Mouse (Mus musculus) limb, embryonic 12.5 days (tissue): ENCODE data around the gene Stk38l. TPM values are rescaled to one million over a fixed set of nuclear protein-coding genes. Genes with fewer than 3 reads are reported as not detected.
A peak's percentile ranks its signal among the peaks of the same experiment; 100 is the strongest.

Experiments
- ATAC-seq: fragments of 200-750 bp; cut with Nextera tagmentation; 2 replicates; pipeline ENCODE4 v1.8.0; 2017; ENCODE audit warnings: low read depth, moderate TSS enrichment; ENCODE audit not compliant: insufficient number of reproducible peaks, insufficient read depth, low FRiP score, low TSS enrichment
- H3K27ac ChIP-seq: fragments of 300-500 bp; sonication (generic); 2 replicates; pipeline ENCODE4 v1.5.1; 2016; ENCODE audit warnings: mild to moderate bottlenecking, moderate library complexity
- H3K27me3 ChIP-seq: fragments of 300-500 bp; sonication (generic); 2 replicates; pipeline ENCODE4 v1.6.1; 2016; ENCODE audit warnings: mild to moderate bottlenecking, moderate library complexity
- H3K36me3 ChIP-seq: fragments of 300-500 bp; sonication (generic); 2 replicates; pipeline ENCODE4 v1.6.1; 2016; ENCODE audit warnings: mild to moderate bottlenecking, moderate library complexity
- H3K4me1 ChIP-seq: fragments of 300-500 bp; sonication (generic); replicated peaks from 2 replicates; pipeline ENCODE4 v1.6.1; 2016
- H3K4me2 ChIP-seq: fragments of 300-500 bp; sonication (generic); 2 replicates; pipeline ENCODE4 v1.6.1; 2016; ENCODE audit warnings: mild to moderate bottlenecking, moderate library complexity
- H3K4me3 ChIP-seq: fragments of 300-500 bp; sonication (generic); replicated peaks from 2 replicates; pipeline ENCODE4 v1.5.1; 2016; ENCODE audit warnings: mild to moderate bottlenecking
- H3K9ac ChIP-seq: fragments of 300-500 bp; sonication (generic); replicated peaks from 2 replicates; pipeline ENCODE4 v1.6.1; 2016; ENCODE audit warnings: mild to moderate bottlenecking, moderate library complexity
- H3K9me3 ChIP-seq: fragments of 300-500 bp; sonication (generic); 2 replicates; pipeline ENCODE4 v1.6.1; 2016; ENCODE audit warnings: mild to moderate bottlenecking, moderate library complexity
- WGBS: fragments of 180-500 bp; shearing (Covaris S2); methylation state at CpG from one replicate; pipeline ENCODE4 v1.1.7; 2016; 5-methylcytosine and 5-hydroxymethylcytosine counted together
- polyA plus RNA-seq: library from polyadenylated mRNA; unstranded; fragments of >200 nt; fragmentation: Nextera tagmentation; extraction: Ambion mirVana; gene quantifications from 2 replicates; pipeline ENCODE4 v1.2.1, GENCODE M21; 2016

Stk38l gene
- 21.8 and 22.6 TPM in 2 replicates for polyA plus RNA-seq

DNA sequence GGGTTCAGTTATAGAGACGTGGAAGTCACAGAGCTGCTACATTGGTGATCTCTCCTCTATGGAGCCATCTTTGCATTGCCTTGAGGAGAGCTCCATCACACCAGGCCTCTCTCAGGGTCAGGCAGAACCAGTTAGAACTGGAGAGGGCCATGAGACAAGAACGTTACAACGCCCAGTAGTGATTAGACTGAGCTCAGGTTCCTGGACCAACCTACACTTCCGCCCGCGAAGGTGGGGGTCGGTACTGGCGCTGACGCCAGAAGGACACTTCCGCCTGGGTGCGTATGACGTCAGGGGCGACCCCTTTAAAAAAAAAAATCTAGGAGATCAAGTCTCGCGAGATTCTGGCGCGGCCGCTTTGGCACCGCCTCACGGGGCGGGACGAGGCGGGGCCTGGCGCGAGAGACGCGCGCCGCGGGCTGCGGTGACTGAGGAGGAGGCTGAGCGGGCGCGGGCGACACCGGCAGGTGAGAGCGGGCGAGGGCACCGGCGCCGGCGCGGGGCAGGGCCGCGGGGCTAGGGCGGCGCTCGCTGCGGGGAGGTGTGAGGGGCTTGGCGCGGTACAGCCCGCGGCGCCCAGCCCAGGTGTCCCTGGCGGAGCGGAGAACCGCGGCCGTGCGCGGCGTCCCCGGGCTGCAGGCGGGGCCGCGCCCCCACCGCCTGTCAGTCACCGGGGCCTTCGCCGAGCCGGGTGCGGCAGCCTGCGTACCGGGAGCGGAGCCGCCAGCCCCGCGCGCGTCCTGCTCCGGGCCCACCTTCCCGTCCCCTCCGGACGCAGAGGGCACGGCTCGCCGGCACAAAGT, at the start of gene Stk38l:
Gene Stk38l, plus strand, starts transcription at position 415 of the 803 bp plus-strand sequence.
- whole genome bisulfite sequencing: 2% methylated on average over 81 of the region's 87 CpGs
- no peaks in the 10 kb centered on the region for H3K9me3 ChIP-seq
- H3K4me1 ChIP-seq: peaks cover 16% of the 10 kb centered on the region; the same call in 1 of the 2 replicates
- H3K4me3 ChIP-seq: peak within 1 kb of the TSS; percentile 91
- H3K4me2 ChIP-seq: peak within 1 kb of the TSS; percentile 56
- peak; percentile 95 for ATAC-seq
- H3K36me3 ChIP-seq: no peaks in the 10 kb centered on the region
- H3K27ac ChIP-seq: peak within 1 kb of the TSS; percentile 80
- H3K27me3 ChIP-seq: no peaks in the 10 kb centered on the region
- H3K9ac ChIP-seq: peak within 1 kb of the TSS; percentile 84

DNA sequence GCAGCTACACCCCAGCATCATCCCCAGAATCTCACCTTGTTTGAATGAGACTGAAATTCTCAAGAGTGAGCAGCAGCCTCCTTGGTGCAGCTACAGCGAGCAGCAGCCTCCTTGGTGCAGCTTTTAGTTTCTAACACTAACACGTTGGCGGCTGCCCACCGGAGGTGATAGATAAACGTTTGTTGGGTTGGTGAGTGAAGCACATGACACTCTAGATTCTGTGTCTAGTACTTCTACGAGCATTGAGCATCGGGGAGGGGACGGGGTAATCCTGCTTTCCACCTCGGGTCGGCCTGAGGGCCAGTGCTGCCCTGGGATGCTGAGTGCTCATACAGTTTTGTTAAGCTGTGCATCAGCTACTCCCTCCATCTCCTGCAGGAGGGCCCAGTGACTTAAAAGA, 47.9 kb upstream of the Stk38l start:
- Histone ChIP-seq H3K9me3 (0 out of 2 replicates have a peak, but pooled peaks cover 10% of the 10 kb centered on the region), H3K4me3 (no peak overlapping the region), H3K36me3 (no peaks in the 10 kb centered on the region), H3K27me3 (no peaks in the 10 kb centered on the region), H3K27ac (no peak overlapping the region), H3K4me2 (no peak overlapping the region), H3K9ac (no peak overlapping the region), H3K4me1 (no peaks in the 10 kb centered on the region)
- 80% methylated on average over 10 of the region's 10 CpGs for WGBS
- no peak for ATAC-seq

DNA sequence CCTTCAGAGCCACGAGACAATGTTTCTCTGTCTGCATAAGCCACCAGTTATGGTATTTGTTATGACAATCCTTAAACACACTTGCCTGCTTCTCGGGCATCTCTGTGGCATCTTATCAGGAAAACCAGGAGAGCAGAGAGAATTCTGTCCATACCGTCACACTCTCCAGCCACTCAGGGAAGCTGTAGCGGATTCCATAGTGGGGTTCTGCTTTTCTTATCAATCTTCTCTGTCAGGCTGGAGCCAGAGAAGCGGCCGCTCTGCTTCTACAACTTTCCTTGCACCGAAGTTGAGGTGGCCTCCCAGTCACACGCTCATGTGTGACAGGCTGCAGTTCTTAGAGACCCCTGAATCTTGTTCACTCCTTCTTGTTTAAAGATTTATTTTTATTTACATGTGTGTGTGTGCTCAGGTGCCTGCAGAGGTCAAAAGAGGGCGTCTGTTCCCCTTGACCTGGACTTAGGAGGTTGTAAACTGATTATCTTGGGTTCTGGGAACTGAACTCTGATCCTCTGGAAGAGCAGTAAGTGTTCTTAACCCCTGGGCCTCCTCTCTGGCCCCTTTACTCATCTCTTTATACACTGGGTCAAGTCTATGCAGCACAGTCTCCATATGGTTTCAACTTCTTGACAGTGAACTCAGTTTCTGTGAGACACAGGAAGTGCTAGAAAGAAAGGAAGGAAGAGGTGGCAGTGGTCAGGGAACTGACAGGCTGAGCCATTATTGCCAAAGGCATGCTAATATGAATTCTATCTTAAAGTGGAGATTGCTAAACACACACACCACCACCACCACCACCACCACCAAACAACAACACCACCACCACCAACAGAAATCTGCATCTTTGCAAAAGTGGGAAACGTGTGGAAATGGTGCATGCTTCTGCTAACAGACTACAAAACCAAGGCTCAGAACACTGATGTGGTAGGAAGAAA, 46.4 kb upstream of the Stk38l start:
- Histone ChIP-seq H3K36me3 (no peaks in the 10 kb centered on the region), H3K27me3 (no peaks in the 10 kb centered on the region), H3K9ac (no peak overlapping the region), H3K4me3 (no peak overlapping the region), H3K4me2 (no peak overlapping the region), H3K9me3 (0 out of 2 replicates have a peak, but pooled peaks cover 10% of the 10 kb centered on the region), H3K27ac (no peak overlapping the region), H3K4me1 (no peaks in the 10 kb centered on the region)
- no peak for ATAC-seq
- 65% methylated on average over 10 of the region's 10 CpGs for WGBS

GRCm38 (mm10) chr6:146683881-146684280, 40.9 kb upstream of the Stk38l start:
- Histone ChIP-seq H3K9ac (no peak overlapping the region), H3K36me3 (no peaks in the 10 kb centered on the region), H3K4me3 (no peak overlapping the region), H3K27me3 (no peaks in the 10 kb centered on the region), H3K27ac (no peak overlapping the region), H3K4me1 (no peaks in the 10 kb centered on the region), H3K4me2 (no peak overlapping the region), H3K9me3 (0 out of 2 replicates have a peak, but pooled peaks cover 10% of the 10 kb centered on the region)
- no peak for ATAC-seq
- WGBS: 76% methylated on average over 4 of the region's 4 CpGs

DNA sequence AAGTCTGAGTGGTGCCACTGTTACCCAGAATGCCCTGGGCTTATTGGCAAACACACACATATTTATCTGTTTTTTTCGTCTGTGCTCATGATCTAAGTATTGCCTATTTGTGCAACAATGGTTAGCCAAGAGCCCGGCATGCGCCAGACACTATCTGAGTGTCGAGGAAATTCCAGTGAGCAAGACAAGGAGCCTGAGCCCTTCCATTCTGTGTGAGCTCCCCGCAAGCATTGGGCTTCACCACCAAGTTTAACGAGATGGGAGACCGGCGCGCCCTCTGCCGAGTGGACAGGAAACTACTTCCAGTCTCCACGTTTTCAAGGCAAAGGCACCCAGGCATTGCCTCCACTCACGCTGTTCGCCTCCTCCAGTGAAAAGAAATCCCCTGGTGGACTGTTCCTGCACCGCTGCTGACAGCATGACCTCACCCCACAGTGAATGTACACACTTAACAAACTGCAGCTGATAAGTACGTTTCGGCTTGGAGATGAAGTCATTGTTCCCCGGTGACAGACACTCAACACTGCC, 39.0 kb upstream of the Stk38l start:
- no peaks in the 10 kb centered on the region for H3K27me3 ChIP-seq
- no peak for ATAC-seq
- H3K27ac ChIP-seq: no peak overlapping the region
- WGBS: 86% methylated on average over 17 of the region's 17 CpGs
- no peak overlapping the region for H3K9ac ChIP-seq
- H3K4me1 ChIP-seq: no peaks in the 10 kb centered on the region
- H3K4me2 ChIP-seq: no peak overlapping the region
- no peaks in the 10 kb centered on the region for H3K9me3 ChIP-seq
- H3K4me3 ChIP-seq: no peak overlapping the region
- H3K36me3 ChIP-seq: no peaks in the 10 kb centered on the region

DNA sequence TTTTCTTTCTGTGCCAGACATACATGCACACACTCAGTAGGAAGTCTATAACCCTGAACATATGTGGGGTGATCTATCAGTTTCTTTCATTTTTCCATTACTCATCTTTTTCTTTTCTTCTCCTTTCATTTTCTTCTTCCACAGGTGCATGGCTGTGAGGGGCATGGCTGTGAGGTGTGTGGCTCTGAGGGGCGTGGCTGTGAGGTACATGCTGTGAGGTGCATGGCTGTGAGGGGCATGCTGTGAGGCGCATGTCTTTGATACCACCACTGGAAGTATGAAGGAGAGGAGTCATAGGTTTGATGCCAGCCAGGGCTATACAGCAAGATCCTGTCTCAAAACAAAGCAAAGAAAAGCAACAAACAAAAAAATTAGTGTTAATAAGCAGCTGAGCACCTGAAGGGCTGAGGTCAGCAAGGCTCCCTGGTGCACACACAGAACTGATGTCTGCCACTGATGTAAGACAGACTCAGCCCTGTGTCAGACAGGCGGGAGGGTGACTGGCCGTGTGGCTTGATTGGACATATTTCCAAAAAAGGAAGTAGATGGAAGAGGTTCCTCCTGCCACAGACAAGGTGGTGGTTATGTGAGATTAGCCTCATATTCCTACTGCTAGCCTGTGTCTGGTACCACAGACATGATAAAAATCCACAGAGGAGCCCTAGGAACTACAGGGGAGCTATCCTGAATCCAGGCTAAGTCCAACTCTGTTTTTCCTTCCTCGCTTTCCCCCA, 38.2 kb upstream of the Stk38l start:
- Histone ChIP-seq H3K27me3 (no peaks in the 10 kb centered on the region), H3K4me3 (no peak overlapping the region), H3K27ac (no peak overlapping the region), H3K9ac (no peak overlapping the region), H3K4me1 (no peaks in the 10 kb centered on the region), H3K9me3 (no peaks in the 10 kb centered on the region), H3K4me2 (no peak overlapping the region), H3K36me3 (no peaks in the 10 kb centered on the region)
- WGBS: 69% methylated on average over 4 of the region's 5 CpGs
- ATAC-seq: no peak

GRCm38 (mm10) chr6:146688010-146688409, 36.8 kb upstream of the Stk38l start:
- WGBS: 92% methylated on average over 7 of the region's 7 CpGs
- no peak for ATAC-seq
- Histone ChIP-seq H3K4me3 (no peak overlapping the region), H3K36me3 (no peaks in the 10 kb centered on the region), H3K27ac (no peak overlapping the region), H3K9me3 (no peaks in the 10 kb centered on the region), H3K9ac (no peak overlapping the region), H3K4me1 (no peaks in the 10 kb centered on the region), H3K4me2 (no peak overlapping the region), H3K27me3 (no peaks in the 10 kb centered on the region)

DNA sequence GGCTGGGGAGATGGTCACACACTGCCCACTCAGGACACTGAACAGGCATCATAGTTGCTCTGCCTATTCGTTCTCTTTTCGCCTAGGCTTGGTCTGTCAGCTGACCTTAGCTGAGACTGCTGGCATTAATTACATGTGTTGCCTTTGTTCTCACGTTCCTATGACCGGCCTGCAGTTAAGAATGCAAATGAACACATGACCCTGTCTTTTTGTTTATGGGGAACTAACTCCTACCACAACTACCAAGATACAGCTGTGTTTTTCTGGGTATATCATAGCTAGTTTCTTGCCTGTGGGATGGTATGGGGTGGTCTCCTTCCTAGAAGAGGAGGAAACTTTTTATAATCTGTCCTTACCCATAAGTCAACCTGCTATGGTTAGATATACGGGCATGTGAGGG, 35.9 kb upstream of the Stk38l start:
- Histone ChIP-seq H3K4me1 (no peaks in the 10 kb centered on the region), H3K9ac (no peak overlapping the region), H3K4me2 (no peak overlapping the region), H3K36me3 (no peaks in the 10 kb centered on the region), H3K27me3 (no peaks in the 10 kb centered on the region), H3K9me3 (no peaks in the 10 kb centered on the region), H3K4me3 (no peak overlapping the region), H3K27ac (no peak overlapping the region)
- ATAC-seq: no peak
- WGBS: 73% methylated on average over 5 of the region's 5 CpGs

DNA sequence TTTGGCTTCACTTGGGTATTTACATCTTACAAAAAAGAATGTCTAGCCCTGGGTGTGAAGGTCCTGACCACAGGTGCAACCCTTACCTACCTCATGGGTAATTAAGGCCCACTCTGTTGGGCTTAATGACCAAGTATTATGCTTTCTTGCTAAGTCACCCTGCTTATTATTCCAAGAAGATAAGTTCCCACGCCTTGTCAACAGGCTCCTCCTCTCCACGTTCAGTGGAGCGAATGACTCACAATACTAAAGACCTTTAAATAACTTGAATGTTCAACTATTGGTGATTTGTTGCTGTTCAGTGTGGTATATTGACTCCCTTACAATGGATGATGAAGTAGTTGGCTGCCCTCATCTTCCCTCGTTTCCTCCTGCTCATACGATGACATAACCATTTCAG, 27.0 kb upstream of the Stk38l start:
- no peak for ATAC-seq
- peaks cover 10% of the 10 kb centered on the region; the same call in 1 of the 2 replicates for H3K4me1 ChIP-seq
- H3K4me2 ChIP-seq: no peak overlapping the region
- WGBS: 88% methylated on average over 5 of the region's 5 CpGs
- no peaks in the 10 kb centered on the region for H3K36me3 ChIP-seq
- no peak overlapping the region for H3K27ac ChIP-seq
- no peak overlapping the region for H3K4me3 ChIP-seq
- no peaks in the 10 kb centered on the region for H3K27me3 ChIP-seq
- peaks cover 7% of the 10 kb centered on the region; the same call in 1 of the 2 replicates for H3K9me3 ChIP-seq
- no peak overlapping the region for H3K9ac ChIP-seq

GRCm38 (mm10) chr6:146698376-146698775, 26.4 kb upstream of the Stk38l start:
- Histone ChIP-seq H3K27ac (no peak overlapping the region), H3K4me1 (peaks cover 13% of the 10 kb centered on the region; the same call in 1 of the 2 replicates), H3K4me3 (no peak overlapping the region), H3K36me3 (no peaks in the 10 kb centered on the region), H3K9ac (no peak overlapping the region), H3K9me3 (peaks cover 7% of the 10 kb centered on the region; the same call in 1 of the 2 replicates), H3K4me2 (no peak overlapping the region), H3K27me3 (no peaks in the 10 kb centered on the region)
- WGBS: 86% methylated on average over 4 of the region's 4 CpGs
- ATAC-seq: no peak
